Mouse (Mus musculus) forebrain, embryonic 11.5 days (tissue): Measurements from ENCODE around the gene Rhobtb1. TPM values are rescaled to one million over a fixed set of nuclear protein-coding genes. Genes with fewer than 3 reads are reported as not detected.

Source experiments
- ATAC-seq: fragments of 200-750 bp; cut with Nextera tagmentation; replicated peaks from 2 replicates; pipeline ENCODE4 v1.8.0; 2017; ENCODE audit warnings: moderate TSS enrichment; ENCODE audit not compliant: low FRiP score
- DNase-seq: peaks from one replicate; pipeline ENCODE4 v3.0.0-alpha.2; 2017; ENCODE audit warnings: low spot score
- H3K27ac ChIP-seq: fragments of 300-500 bp; sonication (generic); 2 replicates; pipeline ENCODE4 v1.5.1; 2014; ENCODE audit warnings: low read depth, low read length
- H3K27me3 ChIP-seq: fragments of 300-500 bp; sonication (generic); 2 replicates; pipeline ENCODE4 v1.6.1; 2014; ENCODE audit warnings: mild to moderate bottlenecking, low read length, mixed read lengths; ENCODE audit not compliant: control insufficient read depth, insufficient read depth
- H3K36me3 ChIP-seq: fragments of 300-500 bp; sonication (generic); 2 replicates; pipeline ENCODE4 v1.6.1; 2014; ENCODE audit warnings: mild to moderate bottlenecking, low read length, moderate library complexity, mixed read lengths; ENCODE audit not compliant: control insufficient read depth, insufficient read depth
- H3K4me1 ChIP-seq: fragments of 300-500 bp; sonication (generic); replicated peaks from 2 replicates; pipeline ENCODE4 v1.6.1; 2014; ENCODE audit warnings: low read length, mixed read lengths; ENCODE audit not compliant: control insufficient read depth, insufficient read depth
- H3K4me2 ChIP-seq: fragments of 300-500 bp; sonication (generic); 2 replicates; pipeline ENCODE4 v1.6.1; 2014; ENCODE audit warnings: low read depth, mild to moderate bottlenecking, low read length, moderate library complexity, mixed read lengths; ENCODE audit not compliant: severe bottlenecking
- H3K4me3 ChIP-seq: fragments of 300-500 bp; sonication (generic); 2 replicates; pipeline ENCODE4 v1.5.1; 2014; ENCODE audit warnings: low read depth, low read length
- H3K9ac ChIP-seq: fragments of 300-500 bp; sonication (generic); 2 replicates; pipeline ENCODE4 v1.6.1; 2014; ENCODE audit warnings: low read length
- H3K9me3 ChIP-seq: fragments of 300-500 bp; sonication (generic); 2 replicates; pipeline ENCODE4 v1.6.1; 2016; ENCODE audit warnings: low read length, mixed read lengths; ENCODE audit not compliant: control insufficient read depth
- WGBS: fragments of 180-500 bp; shearing (Covaris S2); extraction: QIAGEN DNeasy Blood & Tissue Kit; methylation state at CpG from one replicate; pipeline ENCODE4 v1.1.7; 2014; 5-methylcytosine and 5-hydroxymethylcytosine counted together
- polyA plus RNA-seq: library from polyadenylated mRNA; unstranded; fragments of >200 nt; fragmentation: Nextera tagmentation; extraction: Ambion mirVana; gene quantifications from 2 replicates; pipeline ENCODE4 v1.2.1, GENCODE M21; 2014

Rhobtb1 gene
- polyA plus RNA-seq, result 13.8 and 15.6 TPM in 2 replicates

DNA sequence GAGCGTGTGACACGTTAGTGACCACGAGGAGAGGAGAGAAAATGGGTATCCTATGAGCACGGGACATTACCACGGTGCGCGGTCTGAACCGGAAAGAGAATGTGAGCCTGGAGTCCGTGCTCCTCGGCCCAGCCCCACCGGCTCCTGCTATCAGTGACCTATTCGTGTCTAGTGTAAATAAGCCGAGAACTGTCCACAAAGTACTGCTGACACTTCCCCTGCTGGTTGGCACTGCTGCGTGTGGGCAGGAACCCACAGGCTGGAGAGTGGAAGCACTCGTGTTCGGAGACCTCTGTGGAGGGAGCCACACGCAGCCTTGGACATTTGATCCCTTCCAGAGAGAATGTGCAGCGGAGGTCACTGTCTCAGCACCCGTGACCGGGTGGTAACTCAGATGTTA, at the start of gene Rhobtb1:
Gene Rhobtb1, plus strand, starts transcription at position 390 of the 400 bp plus-strand sequence.
- 90% methylated on average over 20 of the region's 20 CpGs for WGBS
- Histone ChIP-seq H3K36me3 (no peaks in the 10 kb centered on the region), H3K4me1 (no peaks in the 10 kb centered on the region), H3K9ac (no peak within 1 kb of the TSS), H3K27me3 (no peaks in the 10 kb centered on the region), H3K4me3 (no peak within 1 kb of the TSS), H3K9me3 (no peaks in the 10 kb centered on the region), H3K27ac (no peak within 1 kb of the TSS), H3K4me2 (no peak within 1 kb of the TSS)
- DNase-seq (no peak), ATAC-seq (no peak)

DNA sequence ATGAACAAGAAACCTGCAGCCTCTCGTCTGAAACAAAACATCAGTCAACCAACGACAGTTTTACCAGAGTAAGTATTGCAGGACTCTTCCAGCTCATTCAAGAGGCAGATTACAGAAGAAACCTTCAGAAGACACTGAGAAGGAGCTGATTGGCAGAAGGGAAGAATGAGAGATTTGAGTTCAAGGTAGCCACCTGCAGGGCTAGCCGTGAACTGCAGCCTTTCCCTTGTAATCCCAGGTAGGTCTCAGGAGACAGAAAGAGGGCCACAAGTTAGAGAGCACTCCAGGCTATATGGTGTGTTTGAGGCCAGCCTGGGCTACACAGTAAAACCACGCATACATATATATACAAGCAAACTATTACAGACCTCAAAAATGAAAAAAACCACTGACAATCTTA, 49.2 kb upstream of the Rhobtb1 start:
- H3K9me3 ChIP-seq, result no peaks in the 10 kb centered on the region
- no peaks in the 10 kb centered on the region for H3K36me3 ChIP-seq
- no peak overlapping the region for H3K4me3 ChIP-seq
- H3K27ac ChIP-seq, result no peak overlapping the region
- 79% methylated on average over 4 of the region's 4 CpGs for WGBS
- H3K4me1 ChIP-seq, result no peaks in the 10 kb centered on the region
- DNase-seq, result peak; percentile 57
- H3K4me2 ChIP-seq, result no peak overlapping the region
- no peak overlapping the region for H3K9ac ChIP-seq
- ATAC-seq, result no peak
- H3K27me3 ChIP-seq, result no peaks in the 10 kb centered on the region

DNA sequence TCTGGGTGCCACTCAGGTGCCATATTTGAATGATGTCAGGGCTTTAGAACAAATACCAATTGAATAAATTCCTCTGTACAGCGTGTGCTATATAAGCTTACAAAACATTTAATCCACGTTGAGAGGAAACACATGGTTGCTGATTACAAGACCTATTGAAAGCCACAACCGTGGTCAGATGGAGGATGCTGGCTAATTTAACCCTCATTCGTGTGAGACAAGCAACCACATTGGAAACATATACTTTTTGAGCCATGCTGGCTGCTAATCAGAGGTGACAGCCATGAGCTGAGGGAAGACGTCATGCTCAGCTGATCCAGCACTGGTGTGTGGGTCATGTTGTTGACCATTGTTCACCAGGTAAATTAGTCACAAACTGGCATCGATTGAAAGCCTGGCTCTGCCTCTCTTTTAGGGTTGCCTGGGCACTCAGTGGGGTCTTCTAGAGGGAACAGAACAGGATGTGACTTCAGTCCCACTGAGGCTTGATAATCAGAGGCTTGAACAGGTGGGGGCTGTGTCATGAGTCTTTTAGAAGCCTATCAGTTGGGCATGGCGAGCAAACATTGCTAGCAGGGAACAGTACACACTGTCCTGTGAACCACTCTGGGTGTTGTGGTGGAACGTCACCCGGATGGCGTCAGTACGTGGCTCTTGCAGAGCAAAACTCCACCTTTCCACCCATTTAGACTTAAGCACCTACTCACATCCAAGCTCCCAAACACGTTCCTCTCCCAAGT, 46.9 kb upstream of the Rhobtb1 start:
- Histone ChIP-seq H3K4me1 (no peaks in the 10 kb centered on the region), H3K36me3 (no peaks in the 10 kb centered on the region), H3K9me3 (no peaks in the 10 kb centered on the region), H3K4me3 (no peak overlapping the region), H3K27me3 (no peaks in the 10 kb centered on the region), H3K9ac (no peak overlapping the region), H3K4me2 (no peak overlapping the region), H3K27ac (no peak overlapping the region)
- DNase-seq (no peak), ATAC-seq (no peak)
- WGBS, result 87% methylated on average over 12 of the region's 12 CpGs

DNA sequence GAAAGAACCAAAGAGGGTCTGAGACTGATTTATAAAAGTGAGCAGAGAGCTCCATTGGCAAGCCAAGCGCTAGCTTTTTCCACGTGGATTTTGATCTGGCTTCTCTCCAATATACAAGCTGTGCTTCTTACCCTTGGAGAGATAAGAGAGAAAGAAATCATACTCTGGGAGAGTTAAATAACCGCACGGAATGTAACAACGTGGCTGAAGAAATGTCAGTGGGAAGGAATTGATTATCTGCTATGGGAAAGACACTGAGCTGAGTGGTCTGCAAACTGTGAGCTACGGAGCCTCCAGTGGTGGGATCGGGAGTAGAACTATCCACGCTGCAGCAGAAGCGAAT, 46.4 kb upstream of the Rhobtb1 start:
- no peak overlapping the region for H3K27ac ChIP-seq
- no peaks in the 10 kb centered on the region for H3K36me3 ChIP-seq
- no peak for ATAC-seq
- no peak overlapping the region for H3K4me2 ChIP-seq
- H3K27me3 ChIP-seq, result no peaks in the 10 kb centered on the region
- no peaks in the 10 kb centered on the region for H3K4me1 ChIP-seq
- no peak overlapping the region for H3K9ac ChIP-seq
- no peak overlapping the region for H3K4me3 ChIP-seq
- no peak for DNase-seq
- no peaks in the 10 kb centered on the region for H3K9me3 ChIP-seq
- 82% methylated on average over 9 of the region's 9 CpGs for WGBS

DNA sequence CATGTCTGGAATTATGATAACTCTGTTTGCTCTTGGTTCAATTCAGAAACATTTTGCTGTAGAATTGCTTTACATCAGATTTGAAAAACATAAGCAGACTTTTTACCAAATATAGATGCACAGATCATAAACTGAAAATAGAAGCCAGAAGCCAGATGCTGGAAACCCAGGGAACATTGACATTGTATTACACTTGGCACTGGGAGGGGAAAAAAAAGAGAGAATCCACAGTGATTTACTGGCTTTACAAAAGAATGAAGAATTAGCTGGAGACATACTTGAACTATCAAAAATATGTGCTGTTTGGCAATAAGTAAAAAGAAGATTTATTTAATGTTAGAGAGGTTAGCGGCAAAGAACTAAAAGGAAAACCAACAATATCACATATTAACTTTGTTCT, 44.4 kb upstream of the Rhobtb1 start:
- no peak for ATAC-seq
- Histone ChIP-seq H3K36me3 (no peaks in the 10 kb centered on the region), H3K4me2 (no peak overlapping the region), H3K9ac (no peak overlapping the region), H3K4me1 (no peaks in the 10 kb centered on the region), H3K27ac (no peak overlapping the region), H3K9me3 (no peaks in the 10 kb centered on the region), H3K27me3 (no peaks in the 10 kb centered on the region), H3K4me3 (no peak overlapping the region)
- no peak for DNase-seq
- WGBS, result 97% methylated on average over 1 of the region's 1 CpGs

DNA sequence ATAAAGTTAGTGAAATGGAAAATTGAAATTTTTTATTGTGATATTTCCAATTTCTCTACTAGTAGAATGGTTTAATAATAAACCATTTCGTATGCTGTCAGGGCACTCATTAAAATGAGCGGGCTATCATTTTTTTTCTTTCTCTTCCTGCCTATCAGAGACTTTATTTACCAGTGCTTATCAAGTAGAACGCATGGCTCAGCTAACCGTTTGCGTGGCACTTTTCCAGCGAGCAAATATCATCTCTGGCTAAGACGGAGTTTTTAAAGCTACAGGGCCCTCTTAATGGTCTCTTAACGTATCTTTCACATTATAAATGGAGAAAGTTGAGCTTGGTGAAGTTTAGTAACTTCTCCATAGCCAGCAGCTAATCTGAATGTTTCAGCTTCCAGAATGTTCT, 44.0 kb upstream of the Rhobtb1 start:
- Histone ChIP-seq H3K4me2 (no peak overlapping the region), H3K36me3 (no peaks in the 10 kb centered on the region), H3K9ac (no peak overlapping the region), H3K27ac (no peak overlapping the region), H3K27me3 (no peaks in the 10 kb centered on the region), H3K9me3 (no peaks in the 10 kb centered on the region), H3K4me3 (no peak overlapping the region), H3K4me1 (no peaks in the 10 kb centered on the region)
- DNase-seq, result no peak
- no peak for ATAC-seq
- 90% methylated on average over 8 of the region's 8 CpGs for WGBS

DNA sequence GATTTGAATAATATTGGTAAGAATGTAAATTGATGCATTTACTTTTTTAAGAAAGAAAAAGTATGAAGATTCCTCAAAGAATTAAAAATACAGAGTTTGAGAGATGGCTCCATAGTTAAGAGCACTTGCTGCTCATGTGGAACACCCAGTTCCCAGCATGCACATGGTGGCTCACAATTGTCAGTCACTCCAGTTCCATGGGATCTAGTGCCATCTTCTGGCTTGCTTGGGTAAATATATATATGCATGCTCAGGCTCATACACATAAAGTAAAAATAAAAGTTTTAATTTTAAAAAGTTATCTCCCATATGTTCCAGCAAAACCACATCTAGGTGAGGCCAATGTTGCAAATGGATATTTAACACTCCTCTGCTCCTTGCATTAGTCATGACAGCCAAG, 36.9 kb upstream of the Rhobtb1 start:
- DNase-seq, result no peak
- Histone ChIP-seq H3K4me2 (no peak overlapping the region), H3K9ac (no peak overlapping the region), H3K27ac (no peak overlapping the region), H3K9me3 (no peaks in the 10 kb centered on the region), H3K4me3 (no peak overlapping the region), H3K36me3 (no peaks in the 10 kb centered on the region), H3K4me1 (no peaks in the 10 kb centered on the region), H3K27me3 (no peaks in the 10 kb centered on the region)
- no peak for ATAC-seq

DNA sequence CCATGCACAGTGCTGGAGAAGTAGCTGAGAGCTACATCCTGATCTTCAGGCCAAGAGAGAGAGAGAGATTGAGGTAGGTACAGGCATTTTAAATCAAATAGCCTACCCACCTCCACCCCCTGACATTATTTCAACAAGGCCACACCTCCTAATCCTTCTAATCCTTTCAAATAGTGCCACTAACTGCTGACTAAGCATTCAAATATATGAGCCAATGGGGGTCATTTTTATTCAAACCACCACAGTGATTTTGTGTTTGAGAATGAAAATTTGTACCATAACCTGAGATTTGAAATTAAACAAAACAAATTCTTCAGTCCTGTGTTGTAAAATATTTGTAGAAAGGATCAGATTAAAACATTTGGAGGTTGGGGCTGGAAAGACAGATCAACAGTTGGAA, 33.2 kb upstream of the Rhobtb1 start:
- H3K36me3 ChIP-seq, result no peaks in the 10 kb centered on the region
- no peaks in the 10 kb centered on the region for H3K9me3 ChIP-seq
- no peak overlapping the region for H3K4me3 ChIP-seq
- DNase-seq (no peak), ATAC-seq (no peak)
- no peaks in the 10 kb centered on the region for H3K27me3 ChIP-seq
- no peak overlapping the region for H3K4me2 ChIP-seq
- H3K27ac ChIP-seq, result no peak overlapping the region
- H3K9ac ChIP-seq, result no peak overlapping the region
- no peaks in the 10 kb centered on the region for H3K4me1 ChIP-seq

DNA sequence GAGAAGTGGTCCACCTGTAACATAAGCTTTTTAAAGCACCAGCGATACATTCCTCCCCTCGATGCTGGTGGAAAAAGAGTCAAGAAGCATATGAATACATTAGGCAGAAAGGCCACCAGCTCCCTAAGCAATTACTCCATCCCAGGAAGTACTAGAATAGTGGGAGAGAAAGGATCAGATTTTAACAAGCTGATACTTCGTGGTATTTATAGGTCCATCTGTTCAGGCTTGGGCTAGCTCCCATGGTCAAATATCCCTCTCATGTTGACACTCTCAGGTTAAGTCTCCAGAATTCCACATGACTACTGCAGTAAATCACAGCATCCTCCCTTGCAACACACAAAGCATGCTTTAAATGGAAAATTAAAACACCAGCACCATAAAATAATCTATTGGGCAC, 32.3 kb upstream of the Rhobtb1 start:
- 95% methylated on average over 3 of the region's 3 CpGs for WGBS
- no peak overlapping the region for H3K9ac ChIP-seq
- H3K27me3 ChIP-seq, result no peaks in the 10 kb centered on the region

More for the DNA sequence above, 32.3 kb upstream of the Rhobtb1 start:
- no peak for ATAC-seq
- Histone ChIP-seq H3K4me1 (no peaks in the 10 kb centered on the region), H3K9me3 (no peaks in the 10 kb centered on the region), H3K27ac (no peak overlapping the region), H3K4me2 (no peak overlapping the region), H3K36me3 (no peaks in the 10 kb centered on the region), H3K4me3 (no peak overlapping the region)
- no peak for DNase-seq
